Mouse (Mus musculus) B cell, adult 62 days (primary cell): ENCODE data around the gene Rnps1. TPM values are rescaled to one million over a fixed set of nuclear protein-coding genes. Genes with fewer than 3 reads are reported as not detected.

Source experiments
- total RNA-seq: library from RNA; stranded (reverse); gene quantifications from 4 replicates; pipeline ENCODE4 v1.2.4, GENCODE M21; 2023

Rnps1 gene
- 155 to 180 TPM (median 162 TPM) in 4 replicates for total RNA-seq

DNA sequence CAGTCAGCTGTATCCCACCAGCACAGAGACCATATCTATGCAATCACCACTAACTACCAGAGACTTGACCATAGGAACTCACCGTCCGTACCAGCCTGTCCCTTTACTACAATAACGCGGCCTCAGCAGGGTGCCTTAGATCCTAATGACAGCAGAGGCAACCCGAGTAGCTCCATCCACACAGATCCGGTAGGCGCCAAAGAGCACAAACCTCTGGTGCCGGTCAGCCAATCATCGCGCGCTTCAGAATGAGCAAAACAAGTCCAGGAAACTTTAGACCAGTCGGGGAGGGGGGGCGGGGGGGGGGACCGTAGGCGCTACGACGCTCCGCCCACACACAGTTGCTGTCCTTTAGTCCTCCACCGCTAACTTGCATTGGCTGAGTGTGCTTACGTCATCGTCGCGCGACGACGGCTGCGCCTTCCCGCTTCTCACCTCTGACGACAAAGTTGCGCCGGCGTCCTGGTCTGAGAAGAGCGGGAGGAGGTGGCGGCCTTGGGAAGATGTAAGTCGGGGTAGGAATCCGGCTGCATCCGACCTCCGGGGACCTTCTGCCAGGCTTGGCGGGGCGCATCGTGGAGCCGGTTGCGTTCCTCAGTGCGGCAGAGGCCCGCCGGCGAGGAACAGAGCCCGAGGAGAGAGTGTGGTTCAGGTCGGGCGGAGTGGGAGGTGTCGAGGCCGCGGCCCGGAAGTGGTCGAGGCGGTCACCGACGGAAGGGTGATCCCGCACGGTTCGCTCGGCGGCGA is at the start of gene Rnps1:
Rnps1 (plus strand) TSS at position 336 of the 747 bp plus-strand sequence.

DNA sequence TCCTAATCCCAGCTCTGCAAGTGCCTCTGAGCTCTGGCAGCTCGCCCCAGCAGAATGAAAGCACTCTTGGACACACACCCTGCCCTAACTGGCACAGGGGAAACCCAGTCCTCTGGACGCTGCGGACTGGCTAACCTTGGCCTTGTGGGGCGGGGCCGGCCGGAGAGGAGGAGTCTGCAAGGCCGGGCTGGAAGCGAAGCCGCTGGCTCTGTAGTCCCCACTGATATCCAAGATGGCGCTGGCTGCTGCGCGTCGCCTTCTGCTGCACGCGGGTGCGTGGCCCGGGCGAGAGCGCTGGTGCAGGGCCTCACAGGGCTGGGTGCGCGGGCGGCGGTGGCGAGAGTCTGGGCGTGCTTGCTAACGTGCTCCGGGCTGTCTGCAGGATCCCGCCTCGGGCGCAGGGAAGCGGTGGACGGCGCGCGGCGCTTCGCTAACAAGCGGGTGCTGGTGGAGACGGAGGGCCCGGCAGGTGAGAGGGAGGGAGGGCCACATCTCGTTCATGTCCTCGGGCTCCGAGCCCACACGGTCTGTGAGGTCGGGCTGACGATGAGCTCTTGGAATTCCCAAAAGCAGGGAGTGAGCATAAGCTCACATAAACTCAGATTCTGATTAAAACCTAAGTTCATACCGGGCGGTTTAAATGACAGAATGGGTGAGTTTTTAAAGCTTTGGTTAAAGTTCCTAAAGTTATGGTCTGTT is 12.3 kb downstream of the Rnps1 start, which contains the start of gene Eci1:
Eci1 (plus strand) TSS at position 171 of the 699 bp plus-strand sequence.

DNA sequence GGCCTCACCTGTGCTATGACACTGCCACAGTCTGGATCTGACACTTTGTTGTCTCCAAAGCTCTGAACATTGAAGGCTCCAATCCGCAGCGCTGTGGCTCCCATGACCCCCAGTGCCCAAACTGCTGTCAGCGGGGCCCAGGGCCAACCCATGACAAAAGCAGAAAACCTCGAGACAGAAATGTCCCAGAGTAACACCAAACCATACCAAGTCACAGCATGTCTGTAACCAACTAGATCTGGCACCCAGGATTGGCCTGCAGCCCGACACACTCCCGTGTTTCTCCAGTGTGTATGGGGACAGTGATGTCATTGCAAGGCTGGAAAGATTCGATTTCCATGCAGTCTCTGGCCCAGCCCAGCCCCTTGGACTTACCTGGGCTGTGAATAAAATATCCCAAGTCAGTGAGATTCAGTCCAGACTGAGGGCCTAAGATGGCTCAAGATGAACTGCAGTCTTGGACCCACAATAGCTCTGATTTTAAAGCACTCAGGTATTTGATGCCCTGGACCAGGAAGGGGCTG is 28.3 kb downstream of the Rnps1 start, which contains the start of gene Dnase1l2:
Dnase1l2 (minus strand) TSS at position 474 of the 524 bp plus-strand sequence.

DNA sequence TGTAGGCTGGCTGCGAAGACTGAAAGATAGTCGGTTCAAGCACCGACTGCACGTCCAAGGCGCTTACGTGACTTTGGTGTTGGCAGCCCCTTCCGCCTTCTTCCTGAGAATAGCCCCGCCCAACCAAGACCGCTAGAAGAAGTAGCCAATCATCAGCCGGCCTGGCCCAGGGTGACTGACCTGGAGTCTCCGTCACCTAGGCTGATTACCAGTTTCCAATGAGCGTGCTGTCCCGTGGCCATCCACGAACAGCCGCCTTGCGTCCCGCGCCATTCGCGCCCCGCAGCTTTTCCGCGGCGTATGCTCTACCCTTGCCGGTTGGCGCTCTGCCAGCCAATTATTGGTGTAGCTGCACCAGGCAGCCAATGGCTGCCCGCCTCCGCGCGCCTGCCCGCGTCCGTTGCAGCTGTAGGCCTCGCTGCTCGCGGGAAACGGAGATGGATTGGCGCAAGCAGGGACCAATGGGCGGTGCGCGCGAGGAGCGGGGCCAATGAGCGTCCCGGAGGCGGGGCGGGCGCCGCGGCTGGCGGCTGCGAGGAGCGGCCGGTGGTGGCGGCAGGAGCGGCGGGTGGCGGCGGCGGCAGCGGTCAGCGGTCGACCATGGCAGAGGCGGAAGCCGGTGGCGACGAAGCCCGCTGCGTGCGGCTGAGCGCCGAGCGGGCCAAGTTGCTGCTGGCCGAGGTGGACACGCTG is 55.7 kb downstream of the Rnps1 start, which contains the start of the genes E4f1 and Pgp:
E4f1 (minus strand) TSS at position 404 of the 693 bp plus-strand sequence.
Pgp (plus strand) TSS at position 483 of the 693 bp plus-strand sequence.

DNA sequence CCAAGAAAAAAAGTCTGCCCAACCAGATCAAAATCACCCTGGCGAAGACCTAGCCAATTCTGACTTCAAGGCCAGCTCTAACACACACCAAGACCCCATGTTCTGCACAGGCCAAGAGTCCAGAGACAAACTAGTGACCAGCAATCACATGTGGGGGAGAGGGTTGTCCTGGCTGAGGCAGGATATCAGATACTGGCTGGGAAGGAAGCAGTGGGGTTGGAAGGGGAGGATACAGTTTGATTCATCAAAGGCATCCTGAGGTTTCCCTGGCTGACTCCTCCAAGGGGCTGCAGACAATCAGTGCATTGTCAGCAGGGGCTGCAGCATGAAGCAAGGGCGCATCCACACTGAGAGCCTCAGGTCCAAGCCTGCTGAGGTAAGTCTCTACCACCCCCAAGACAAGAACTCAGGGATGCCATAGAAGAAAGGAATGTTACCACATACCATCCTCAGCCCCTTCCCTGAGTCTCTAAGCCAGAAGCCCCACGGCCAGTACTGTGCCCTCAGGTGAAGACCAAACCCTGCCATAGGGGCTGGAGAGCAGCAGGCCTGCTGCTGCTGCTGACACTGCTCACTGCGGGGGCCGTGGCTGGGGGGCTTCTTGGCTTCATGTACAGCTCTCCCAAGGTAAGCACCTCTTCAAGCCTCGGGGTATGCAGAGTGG is 59.4 kb downstream of the Rnps1 start, which contains the start of gene Bricd5:
Bricd5 (plus strand) TSS at position 273 of the 664 bp plus-strand sequence.

Other genes with a start within 250 kb of the Rnps1 start
- gene Atp6v0c, start 244.9 kb upstream of the Rnps1 start, total RNA-seq, result 229 to 274 TPM (median 247 TPM) in 4 replicates
- gene Tbc1d24, start 209.0 kb upstream of the Rnps1 start, total RNA-seq, result 1.8 to 2.4 TPM (median 2.2 TPM) in 4 replicates
- 0.18 to 0.38 TPM (median 0.35 TPM) in 4 replicates for gene Ntn3, start 205.0 kb upstream of the Rnps1 start, total RNA-seq
- 7.4 to 10.9 TPM (median 8.2 TPM) in 4 replicates for gene Tedc2, start 193.7 kb upstream of the Rnps1 start, total RNA-seq
- 11.6 to 14.8 TPM (median 13.2 TPM) in 4 replicates for gene Ccnf, start 163.1 kb upstream of the Rnps1 start, total RNA-seq
- gene Abca17, start 63.5 kb upstream of the Rnps1 start, total RNA-seq, result 0.27 to 0.57 TPM (median 0.50 TPM) in 3 of 4 replicates, not detected in the other
- 52.3 to 57.4 TPM (median 55.0 TPM) in 4 replicates for gene Abca3, start 62.6 kb upstream of the Rnps1 start, total RNA-seq
- gene Eci1, start 12.1 kb downstream of the Rnps1 start, total RNA-seq, result 21.7 to 37.3 TPM (median 25.2 TPM) in 4 replicates
- 5.2 to 8.2 TPM (median 6.5 TPM) in 4 replicates for gene Dnase1l2, start 28.5 kb downstream of the Rnps1 start, total RNA-seq
- gene E4f1, start 55.7 kb downstream of the Rnps1 start, total RNA-seq, result 53.5 to 67.6 TPM (median 60.7 TPM) in 4 replicates
- gene Pgp, start 55.8 kb downstream of the Rnps1 start, total RNA-seq, result 14.3 to 17.9 TPM (median 16.6 TPM) in 4 replicates
- gene Bricd5, start 59.3 kb downstream of the Rnps1 start, total RNA-seq, result 0.91 to 1.0 TPM in 2 of 4 replicates, not detected in the others
- 16.1 to 24.1 TPM (median 21.4 TPM) in 4 replicates for gene Mlst8, start 64.5 kb downstream of the Rnps1 start, total RNA-seq
- gene Caskin1, start 74.0 kb downstream of the Rnps1 start, total RNA-seq, result not detected in 4 replicates
- 174 to 212 TPM (median 202 TPM) in 4 replicates for gene Traf7, start 113.4 kb downstream of the Rnps1 start, total RNA-seq
- gene Rab26, start 119.6 kb downstream of the Rnps1 start, total RNA-seq, result 0.92 to 3.0 TPM (median 1.4 TPM) in 4 replicates
- gene Pkd1, start 135.3 kb downstream of the Rnps1 start, total RNA-seq, result 66.6 to 77.7 TPM (median 73.9 TPM) in 4 replicates
- 90.9 to 106 TPM (median 96.8 TPM) in 4 replicates for gene Tsc2, start 218.1 kb downstream of the Rnps1 start, total RNA-seq
- 4.4 to 5.8 TPM (median 5.0 TPM) in 4 replicates for gene Nthl1, start 218.1 kb downstream of the Rnps1 start, total RNA-seq
- gene Slc9a3r2, start 235.8 kb downstream of the Rnps1 start, total RNA-seq, result 0.41 to 0.48 TPM in 2 of 4 replicates, not detected in the others
- not detected in 4 replicates for gene Npw, start 243.9 kb downstream of the Rnps1 start, total RNA-seq